Mouse (Mus musculus) duodenum, adult 2 months (tissue): ENCODE results near the gene Sowahb. TPM values are rescaled to one million over a fixed set of nuclear protein-coding genes. Genes with fewer than 3 reads are reported as not detected.

ENCODE experiments used
- polyA plus RNA-seq: library from polyadenylated mRNA; depleted of rRNA; stranded (reverse); fragments of >200 nt; gene quantifications from 2 replicates; pipeline ENCODE4 v1.2.3, GENCODE M21; 2012; ENCODE audit warnings: low replicate concordance; rRNA removed

Gene Sowahb
- polyA plus RNA-seq = 13.1 and 22.1 TPM in 2 replicates

GRCm38 (mm10) chr5:93044584-93045370 lies at the start of gene Sowahb:
Gene Sowahb, minus strand, starts transcription at chr5:93045022.

GRCm38 (mm10) chr5:93092857-93093622 lies 48.2 kb upstream of the Sowahb start, which contains the start of gene Sept11:
Gene Sept11, plus strand, starts transcription at chr5:93093437.

Other genes starting within 250 kb of the Sowahb start
- 8.8 and 9.2 TPM in 2 replicates for gene Sept11, start 48.4 kb upstream of the Sowahb start, polyA plus RNA-seq
- gene Ccni, start 161.5 kb upstream of the Sowahb start, polyA plus RNA-seq = 65.5 and 213 TPM in 2 replicates
- not detected in 2 replicates for gene 2010109A12Rik, start 161.5 kb upstream of the Sowahb start, polyA plus RNA-seq
- gene Ccng2, start 222.2 kb upstream of the Sowahb start, polyA plus RNA-seq = 66.8 and 246 TPM in 2 replicates